Mouse (Mus musculus): ENCODE measurements around the gene Scimp.

- TF ChIP-seq ZMIZ1 (IDR thresholded peaks at IDR 0.05; ENCODE audit: low read depth, low read length), result no peak
- no peak for TF ChIP-seq RAD21 (IDR thresholded peaks at IDR 0.05; ENCODE audit: low read depth, low read length)
- TF ChIP-seq CTCF (conservative IDR thresholded peaks at IDR 0.05 in 1 of 2, IDR thresholded peaks at IDR 0.05 in 1 of 2; ENCODE audit: low read depth in 2 of 2, low read length in 2 of 2), result no peak
- TF ChIP-seq ZC3H11A (IDR thresholded peaks at IDR 0.05; ENCODE audit: low read depth, low read length), result no peak
- no peak for TF ChIP-seq JUND (conservative IDR thresholded peaks at IDR 0.05; ENCODE audit: low read depth, low read length)
- TF ChIP-seq BHLHE40 (IDR thresholded peaks at IDR 0.05; ENCODE audit: low read depth, low read length), result no peak
- TF ChIP-seq USF1 (IDR thresholded peaks at IDR 0.05; ENCODE audit: low read depth, low read length), result no peak
Observed at GRCm38 (mm10) chr11:70806697-70807096, 5.7 kb downstream of the Scimp start.
